Comparison of ENCODE assay signal across 8 mouse cellular contexts in genomic region chr9:15279139-15279648, GRCm38 (mm10). TPM values are rescaled to one million over a fixed set of nuclear protein-coding genes. Genes with fewer than 3 reads are reported as not detected.
DNase-seq lines count a peak whose midpoint lies in the region; ATAC-seq and TF ChIP-seq lines count a peak whose summit lies in the region.

No protein-coding gene starts in this region.

- H3K4me1 ChIP-seq in heart, embryonic 10.5 days = peaks cover 16% of the 10 kb centered on the region
- peaks cover 11% of the 10 kb centered on the region for H3K4me1 ChIP-seq in forebrain, embryonic 14.5 days (ENCODE audit: control insufficient read depth, insufficient read depth, low read length)
- peaks cover 26% of the 10 kb centered on the region for H3K4me1 ChIP-seq in liver, embryonic 15.5 days (replicated peaks)

- 11% methylated on average over 19 of the region's 19 CpGs for WGBS in heart, embryonic 10.5 days
- 10% methylated on average over 19 of the region's 19 CpGs for WGBS in forebrain, embryonic 14.5 days
- 6% methylated on average over 19 of the region's 19 CpGs for WGBS in liver, embryonic 15.5 days (ENCODE audit: insufficient replicate concordance)

- peaks cover 36% of the 10 kb centered on the region for H3K79me2 ChIP-seq in C2C12 (ENCODE audit: control insufficient read depth, insufficient read depth)

- peaks cover 31% of the 10 kb centered on the region for H3K36me3 ChIP-seq in heart, embryonic 10.5 days
- H3K36me3 ChIP-seq in C2C12 (ENCODE audit: control insufficient read depth, insufficient read depth) = peaks cover 22% of the 10 kb centered on the region
- peaks cover 28% of the 10 kb centered on the region for H3K36me3 ChIP-seq in forebrain, embryonic 14.5 days (ENCODE audit: control insufficient read depth, insufficient read depth, low read length)
- H3K36me3 ChIP-seq in liver, embryonic 15.5 days (replicated peaks) = peaks cover 31% of the 10 kb centered on the region

- H3K9ac ChIP-seq in forebrain, embryonic 14.5 days (ENCODE audit: low read length) = peak overlapping the region; percentile 95
- H3K9ac ChIP-seq in liver, embryonic 15.5 days = peak overlapping the region; percentile 93

- no peak for TF ChIP-seq CTCF in C2C12 (IDR thresholded peaks at IDR 0.05; ENCODE audit: control insufficient read depth, insufficient read depth, insufficient read length)

- H3K9me3 ChIP-seq in heart, embryonic 10.5 days = no peaks in the 10 kb centered on the region
- H3K9me3 ChIP-seq in forebrain, embryonic 14.5 days (replicated peaks; ENCODE audit: control insufficient read depth, low read length) = no peaks in the 10 kb centered on the region
- H3K9me3 ChIP-seq in liver, embryonic 15.5 days (replicated peaks) = no peaks in the 10 kb centered on the region

- peak overlapping the region; percentile 99 for H3ac ChIP-seq in C2C12 (ENCODE audit: control insufficient read depth, insufficient read length, low read depth)

- H3K79me3 ChIP-seq in C2C12 (ENCODE audit: low read depth) = peaks cover 23% of the 10 kb centered on the region

- H3K4me2 ChIP-seq in forebrain, embryonic 14.5 days (ENCODE audit: low read length) = peak overlapping the region; percentile 56
- H3K4me2 ChIP-seq in liver, embryonic 15.5 days = peak overlapping the region; percentile 85

- H3K4me3 ChIP-seq in heart, embryonic 10.5 days = peak overlapping the region; percentile 99
- H3K4me3 ChIP-seq in C2C12 (ENCODE audit: insufficient read depth, poor library complexity, severe bottlenecking) = peak overlapping the region; percentile 64
- peak overlapping the region; percentile 88 for H3K4me3 ChIP-seq in forebrain, embryonic 14.5 days (ENCODE audit: low read depth, low read length)
- peak overlapping the region; percentile 96 for H3K4me3 ChIP-seq in liver, embryonic 15.5 days (replicated peaks)

- H3K27ac ChIP-seq in heart, embryonic 10.5 days = peak overlapping the region; percentile 94
- peak overlapping the region; percentile 81 for H3K27ac ChIP-seq in forebrain, embryonic 14.5 days (ENCODE audit: low read depth, low read length)
- peak overlapping the region; percentile 91 for H3K27ac ChIP-seq in liver, embryonic 15.5 days (replicated peaks)

- no peak; the same call in 1 of the 2 replicates for ATAC-seq in forebrain, embryonic 14.5 days
- no peak for ATAC-seq in liver, embryonic 15.5 days (ENCODE audit: insufficient read depth)

- DNase-seq in heart, embryonic 10.5 days (ENCODE audit: low spot score) = no peak
- DNase-seq in heart, adult 8-10 months (ENCODE audit: low spot score) = no peak
- DNase-seq in forebrain, embryonic 14.5 days (ENCODE audit: low spot score) = no peak
- DNase-seq in adrenal gland, postnatal 14 days = no peak
- DNase-seq in spleen, postnatal 10 days (ENCODE audit: low spot score in 2 of 2) = no peak
- DNase-seq in cerebellum, adult 18-20 months = no peak

- no peaks in the 10 kb centered on the region for H3K27me3 ChIP-seq in heart, embryonic 10.5 days (ENCODE audit: insufficient read depth, poor library complexity, severe bottlenecking)
- no peaks in the 10 kb centered on the region for H3K27me3 ChIP-seq in C2C12 (ENCODE audit: control insufficient read depth, insufficient read depth, insufficient read length)
- no peaks in the 10 kb centered on the region for H3K27me3 ChIP-seq in forebrain, embryonic 14.5 days (replicated peaks; ENCODE audit: control insufficient read depth, insufficient read depth, low read length)
- H3K27me3 ChIP-seq in liver, embryonic 15.5 days = no peaks in the 10 kb centered on the region

TF ChIP-seq in C2C12, 6 proteins besides CTCF, POLR2A, EP300 and RAD21:
- no peak for TF ChIP-seq MAX (IDR thresholded peaks at IDR 0.05)
- no peak for TF ChIP-seq MYOG (IDR thresholded peaks at IDR 0.05; ENCODE audit: control insufficient read depth, extremely low read depth, insufficient read length)
- TF ChIP-seq FOSL1 (IDR thresholded peaks at IDR 0.05; ENCODE audit: insufficient read depth, low read length, poor library complexity, severe bottlenecking) = no peak
- no peak for TF ChIP-seq CEBPB (IDR thresholded peaks at IDR 0.05; ENCODE audit: low read depth)
- TF ChIP-seq MYOD1 (IDR thresholded peaks at IDR 0.05; ENCODE audit: control insufficient read depth, insufficient read length, low read depth) = no peak
- no peak for TF ChIP-seq USF1 (IDR thresholded peaks at IDR 0.05; ENCODE audit: low read depth)
TF ChIP-seq in C2C12: peak in this region for 0.

RNA-seq across cellular contexts. Expression of gene Med17, which starts 0.5 kb away (rescaled TPM):
- polyA plus RNA-seq in heart, embryonic 10.5 days (2016; fragmentation: Nextera tagmentation; extraction: Ambion mirVana) = 23.8 and 31.7 TPM in 2 replicates
- total RNA-seq in heart, adult 8-10 months (2022) = 10 to 100 TPM; 14.0 to 17.9 (median 16.1) TPM
- polyA plus RNA-seq in C2C12 (2012; fragmentation: generic; extraction: Trizol) = 34.2 TPM
- 39.8 and 43.1 TPM in 2 replicates for polyA plus RNA-seq in forebrain, embryonic 14.5 days (2014; fragmentation: Nextera tagmentation; extraction: Ambion mirVana)
- 13.3 and 16.8 TPM in 2 replicates for polyA plus RNA-seq in liver, embryonic 15.5 days (2015; fragmentation: Nextera tagmentation; extraction: Ambion mirVana)
- total RNA-seq in adrenal gland, postnatal 14 days (2021) = 28.2 and 35.0 TPM in 2 replicates

RNA-seq across cellular contexts. Expression of gene Taf1d, which starts 26.8 kb away (rescaled TPM):
- polyA plus RNA-seq in heart, embryonic 10.5 days (2016; fragmentation: Nextera tagmentation; extraction: Ambion mirVana) = 50.8 and 72.8 TPM in 2 replicates
- total RNA-seq in heart, adult 8-10 months (2022) = 10 to 100 TPM; 20.3 to 33.5 (median 26.0) TPM
- polyA plus RNA-seq in C2C12 (2012; fragmentation: generic; extraction: Trizol) = 47.0 TPM
- polyA plus RNA-seq in forebrain, embryonic 14.5 days (2014; fragmentation: Nextera tagmentation; extraction: Ambion mirVana) = 43.9 and 44.8 TPM in 2 replicates
- polyA plus RNA-seq in liver, embryonic 15.5 days (2015; fragmentation: Nextera tagmentation; extraction: Ambion mirVana) = 23.3 and 25.7 TPM in 2 replicates
- 115 and 120 TPM in 2 replicates for total RNA-seq in adrenal gland, postnatal 14 days (2021)

RNA-seq across cellular contexts. Expression of gene 4931406C07Rik, which starts 27.1 kb away (rescaled TPM):
- polyA plus RNA-seq in heart, embryonic 10.5 days (2016; fragmentation: Nextera tagmentation; extraction: Ambion mirVana) = 5.9 and 6.3 TPM in 2 replicates
- 1 to 10 TPM; 5.0 to 7.2 (median 5.7) TPM for total RNA-seq in heart, adult 8-10 months (2022)
- polyA plus RNA-seq in C2C12 (2012; fragmentation: generic; extraction: Trizol) = 7.3 TPM
- polyA plus RNA-seq in forebrain, embryonic 14.5 days (2014; fragmentation: Nextera tagmentation; extraction: Ambion mirVana) = 7.5 and 8.3 TPM in 2 replicates
- polyA plus RNA-seq in liver, embryonic 15.5 days (2015; fragmentation: Nextera tagmentation; extraction: Ambion mirVana) = 3.6 and 3.9 TPM in 2 replicates
- 127 and 156 TPM in 2 replicates for total RNA-seq in adrenal gland, postnatal 14 days (2021)

RNA-seq across cellular contexts. Expression of gene Vstm5, which starts 40.3 kb away (rescaled TPM):
- 1.7 and 2.6 TPM in 2 replicates for polyA plus RNA-seq in heart, embryonic 10.5 days (2016; fragmentation: Nextera tagmentation; extraction: Ambion mirVana)
- total RNA-seq in heart, adult 8-10 months (2022) = under 1 TPM in 2 of 4 experiments, not detected in 2; 0.14 to 0.41 TPM
- polyA plus RNA-seq in C2C12 (2012; fragmentation: generic; extraction: Trizol) = not detected
- polyA plus RNA-seq in forebrain, embryonic 14.5 days (2014; fragmentation: Nextera tagmentation; extraction: Ambion mirVana) = 7.3 and 9.5 TPM in 2 replicates
- 0.25 and 0.31 TPM in 2 replicates for polyA plus RNA-seq in liver, embryonic 15.5 days (2015; fragmentation: Nextera tagmentation; extraction: Ambion mirVana)
- total RNA-seq in adrenal gland, postnatal 14 days (2021) = 0.59 and 1.1 TPM in 2 replicates
